Mouse (Mus musculus): ENCODE results near the gene Tead3. TPM values are rescaled to one million over a fixed set of nuclear protein-coding genes. Genes with fewer than 3 reads are reported as not detected.

Gene Tead3
- 5.2 and 5.7 TPM in 2 replicates for polyA plus RNA-seq (2016; fragmentation: Nextera tagmentation; extraction: Ambion mirVana)

- Histone ChIP-seq H3K4me2 (replicated peaks) (peak within 1 kb of the TSS; percentile 88), H3K4me1 (peaks cover 41% of the 10 kb centered on the region), H3K27me3 (peaks cover 51% of the 10 kb centered on the region), H3K36me3 (no peaks in the 10 kb centered on the region), H3K4me3 (peak within 1 kb of the TSS; percentile 63), H3K9me3 (no peaks in the 10 kb centered on the region), H3K27ac (replicated peaks) (peak within 1 kb of the TSS; percentile 65), H3K9ac (replicated peaks) (peak within 1 kb of the TSS; percentile 77)
- ATAC-seq (ENCODE audit: low FRiP score, low read depth), result peak; percentile 78
- whole genome bisulfite sequencing, result under 1% methylated on average over 73 of the region's 73 CpGs
Observed at GRCm38 (mm10) chr17:28350466-28351352, at the start of gene Tead3. TSS of gene Tead3 (minus strand) at chr17:28350817.

GRCm38 (mm10) chr17:28394994-28395393 is 44.4 kb upstream of the Tead3 start:
- Histone ChIP-seq H3K36me3 (peaks cover 16% of the 10 kb centered on the region), H3K9ac (replicated peaks) (no peak overlapping the region), H3K4me2 (replicated peaks) (no peak overlapping the region), H3K27ac (replicated peaks) (no peak overlapping the region), H3K9me3 (no peaks in the 10 kb centered on the region), H3K4me1 (peaks cover 8% of the 10 kb centered on the region), H3K27me3 (peaks cover 5% of the 10 kb centered on the region; the same call in 1 of the 2 replicates), H3K4me3 (no peak overlapping the region)
- no peak for ATAC-seq (ENCODE audit: low FRiP score, low read depth)
- WGBS, result 88% methylated on average over 7 of the region's 7 CpGs

- Histone ChIP-seq H3K4me2 (replicated peaks) (no peak overlapping the region), H3K9me3 (no peaks in the 10 kb centered on the region), H3K36me3 (peaks cover 10% of the 10 kb centered on the region; the same call in 1 of the 2 replicates), H3K4me1 (peaks cover 8% of the 10 kb centered on the region), H3K27me3 (peaks cover 9% of the 10 kb centered on the region), H3K9ac (replicated peaks) (no peak overlapping the region), H3K27ac (replicated peaks) (no peak overlapping the region), H3K4me3 (no peak overlapping the region)
- no peak for ATAC-seq (ENCODE audit: low FRiP score, low read depth)
- 81% methylated on average over 15 of the region's 15 CpGs for WGBS
Observed at GRCm38 (mm10) chr17:28394051-28394765, 43.6 kb upstream of the Tead3 start.

GRCm38 (mm10) chr17:28391568-28392432 is 41.2 kb upstream of the Tead3 start:
- Histone ChIP-seq H3K9ac (replicated peaks) (no peak overlapping the region), H3K9me3 (0 out of 2 replicates have a peak, but pooled peaks cover 6% of the 10 kb centered on the region), H3K4me1 (peaks cover 8% of the 10 kb centered on the region), H3K27me3 (peaks cover 27% of the 10 kb centered on the region), H3K36me3 (no peaks in the 10 kb centered on the region), H3K27ac (replicated peaks) (no peak overlapping the region), H3K4me3 (no peak overlapping the region), H3K4me2 (replicated peaks) (0 out of 2 replicates have a peak overlapping the region, but pooled peaks have one; percentile 13)
- 13% methylated on average over 22 of the region's 25 CpGs for WGBS
- ATAC-seq (ENCODE audit: low FRiP score, low read depth), result no peak

- Histone ChIP-seq H3K4me1 (peaks cover 13% of the 10 kb centered on the region), H3K4me3 (no peak overlapping the region), H3K27ac (replicated peaks) (no peak overlapping the region), H3K36me3 (no peaks in the 10 kb centered on the region), H3K27me3 (peaks cover 38% of the 10 kb centered on the region), H3K4me2 (replicated peaks) (no peak overlapping the region), H3K9ac (replicated peaks) (no peak overlapping the region), H3K9me3 (0 out of 2 replicates have a peak, but pooled peaks cover 6% of the 10 kb centered on the region)
- no peak for ATAC-seq (ENCODE audit: low FRiP score, low read depth)
- WGBS, result 90% methylated on average over 3 of the region's 3 CpGs
Observed at GRCm38 (mm10) chr17:28388534-28388933, 37.9 kb upstream of the Tead3 start.

- peak overlapping the region; percentile 17; the same call in 1 of the 2 replicates for H3K4me3 ChIP-seq
Observed at GRCm38 (mm10) chr17:28386150-28386905, 35.7 kb upstream of the Tead3 start.

GRCm38 (mm10) chr17:28384298-28384697 is 33.7 kb upstream of the Tead3 start:
- Histone ChIP-seq H3K36me3 (no peaks in the 10 kb centered on the region), H3K4me3 (no peak overlapping the region), H3K4me1 (peaks cover 13% of the 10 kb centered on the region; the same call in 1 of the 2 replicates), H3K27ac (replicated peaks) (no peak overlapping the region), H3K9me3 (0 out of 2 replicates have a peak, but pooled peaks cover 6% of the 10 kb centered on the region), H3K9ac (replicated peaks) (no peak overlapping the region), H3K27me3 (peaks cover 39% of the 10 kb centered on the region), H3K4me2 (replicated peaks) (no peak overlapping the region)
- 63% methylated on average over 4 of the region's 4 CpGs for WGBS
- ATAC-seq (ENCODE audit: low FRiP score, low read depth), result no peak

More at GRCm38 (mm10) chr17:28386150-28386905, 35.7 kb upstream of the Tead3 start:
- ATAC-seq (ENCODE audit: low FRiP score, low read depth), result no peak
- no peaks in the 10 kb centered on the region for H3K36me3 ChIP-seq
- H3K4me2 ChIP-seq (replicated peaks), result peak overlapping the region; percentile 40
- H3K9me3 ChIP-seq, result 0 out of 2 replicates have a peak, but pooled peaks cover 6% of the 10 kb centered on the region
- H3K27ac ChIP-seq (replicated peaks), result no peak overlapping the region
- no peak overlapping the region for H3K9ac ChIP-seq (replicated peaks)
- 5% methylated on average over 23 of the region's 23 CpGs for WGBS
- H3K27me3 ChIP-seq, result peaks cover 33% of the 10 kb centered on the region
- peaks cover 5% of the 10 kb centered on the region; the same call in 1 of the 2 replicates for H3K4me1 ChIP-seq

GRCm38 (mm10) chr17:28380255-28380654 is 29.6 kb upstream of the Tead3 start:
- no peaks in the 10 kb centered on the region for H3K36me3 ChIP-seq
- no peak overlapping the region for H3K27ac ChIP-seq (replicated peaks)
- H3K9ac ChIP-seq (replicated peaks), result no peak overlapping the region
- H3K9me3 ChIP-seq, result no peaks in the 10 kb centered on the region
- no peak overlapping the region for H3K4me3 ChIP-seq
- peaks cover 8% of the 10 kb centered on the region; the same call in 1 of the 2 replicates for H3K4me1 ChIP-seq
- ATAC-seq (ENCODE audit: low FRiP score, low read depth), result no peak
- H3K27me3 ChIP-seq, result peaks cover 25% of the 10 kb centered on the region
- H3K4me2 ChIP-seq (replicated peaks), result no peak overlapping the region
- WGBS, result 3% methylated on average over 6 of the region's 6 CpGs

GRCm38 (mm10) chr17:28375592-28376061 is 25.0 kb upstream of the Tead3 start:
- no peak overlapping the region for H3K4me3 ChIP-seq
- no peak overlapping the region for H3K4me2 ChIP-seq (replicated peaks)
- 13% methylated on average over 17 of the region's 17 CpGs for WGBS
- H3K27me3 ChIP-seq, result peaks cover 38% of the 10 kb centered on the region
- no peak overlapping the region for H3K27ac ChIP-seq (replicated peaks)
- no peak overlapping the region for H3K9ac ChIP-seq (replicated peaks)
- no peak for ATAC-seq (ENCODE audit: low FRiP score, low read depth)
- H3K4me1 ChIP-seq, result peaks cover 7% of the 10 kb centered on the region; the same call in 1 of the 2 replicates
- no peaks in the 10 kb centered on the region for H3K9me3 ChIP-seq
- H3K36me3 ChIP-seq, result no peaks in the 10 kb centered on the region

GRCm38 (mm10) chr17:28374494-28374893 is 23.9 kb upstream of the Tead3 start:
- Histone ChIP-seq H3K4me3 (no peak overlapping the region), H3K36me3 (no peaks in the 10 kb centered on the region), H3K27ac (replicated peaks) (no peak overlapping the region), H3K4me1 (no peaks in the 10 kb centered on the region), H3K9ac (replicated peaks) (no peak overlapping the region), H3K9me3 (no peaks in the 10 kb centered on the region), H3K4me2 (replicated peaks) (no peak overlapping the region), H3K27me3 (peaks cover 35% of the 10 kb centered on the region)
- 21% methylated on average over 14 of the region's 16 CpGs for WGBS
- no peak for ATAC-seq (ENCODE audit: low FRiP score, low read depth)

Data from midbrain, embryonic 12.5 days (tissue).